Mouse (Mus musculus): ENCODE results near the gene Cdh16.
A peak's percentile ranks its signal among the peaks of the same experiment; 100 is the strongest.
"Not testable (repeated sequence)": the region's sequence is repeated elsewhere in the genome, so short reads cannot be mapped to it uniquely, and the experiment has no call there.

Gene Cdh16

GRCm38 (mm10) chr8:104611613-104612012 is 12.6 kb downstream of the Cdh16 start:
- no peak for DNase-seq

- no peak for DNase-seq
Observed at GRCm38 (mm10) chr8:104610185-104610766, 13.9 kb downstream of the Cdh16 start.

GRCm38 (mm10) chr8:104609222-104609621 is 15.0 kb downstream of the Cdh16 start:
- DNase-seq: no peak

- no peak for DNase-seq
Observed at GRCm38 (mm10) chr8:104607944-104608343, 16.3 kb downstream of the Cdh16 start.

GRCm38 (mm10) chr8:104606329-104606728 is 17.9 kb downstream of the Cdh16 start:
- no peak for DNase-seq

GRCm38 (mm10) chr8:104603245-104603593 is 21.0 kb downstream of the Cdh16 start:
- DNase-seq: no peak

GRCm38 (mm10) chr8:104602468-104603244 is 21.5 kb downstream of the Cdh16 start:
- DNase-seq: peak; percentile 91

- peak; percentile 56 for DNase-seq
Observed at GRCm38 (mm10) chr8:104601941-104602371, 22.2 kb downstream of the Cdh16 start.

- DNase-seq: no peak
Observed at GRCm38 (mm10) chr8:104601386-104601785, 22.8 kb downstream of the Cdh16 start.

- peak; percentile 88 for DNase-seq
Observed at GRCm38 (mm10) chr8:104598496-104598895, 25.7 kb downstream of the Cdh16 start.

GRCm38 (mm10) chr8:104597656-104598055 is 26.5 kb downstream of the Cdh16 start:
- DNase-seq: no peak

GRCm38 (mm10) chr8:104595773-104596536 is 28.2 kb downstream of the Cdh16 start:
- DNase-seq: no peak

GRCm38 (mm10) chr8:104594611-104595362 is 29.4 kb downstream of the Cdh16 start:
- no peak for DNase-seq

- no peak for DNase-seq
Observed at GRCm38 (mm10) chr8:104593536-104594325, 30.5 kb downstream of the Cdh16 start.

- no peak for DNase-seq
Observed at GRCm38 (mm10) chr8:104592566-104592965, 31.6 kb downstream of the Cdh16 start.

GRCm38 (mm10) chr8:104591856-104592255 is 32.3 kb downstream of the Cdh16 start:
- peak; percentile 62 for DNase-seq

GRCm38 (mm10) chr8:104591133-104591834 is 32.9 kb downstream of the Cdh16 start, which contains the start of gene Pdp2:
Gene Pdp2, plus strand, starts transcription at chr8:104591451.
- peak; percentile 94 for DNase-seq

- DNase-seq: no peak
Observed at GRCm38 (mm10) chr8:104590284-104590683, 33.9 kb downstream of the Cdh16 start.

GRCm38 (mm10) chr8:104584522-104584921 is 39.7 kb downstream of the Cdh16 start:
- DNase-seq: no peak

GRCm38 (mm10) chr8:104577606-104578005 is 46.6 kb downstream of the Cdh16 start:
- not testable (repeated sequence) for DNase-seq

GRCm38 (mm10) chr8:104576820-104577219 is 47.4 kb downstream of the Cdh16 start:
- no peak for DNase-seq

All from kidney, adult 11 months (tissue).